Mouse (Mus musculus): ENCODE measurements around the gene C330007P06Rik. TPM values are rescaled to one million over a fixed set of nuclear protein-coding genes. Genes with fewer than 3 reads are reported as not detected.
"Not testable (repeated sequence)": the region's sequence is repeated elsewhere in the genome, so short reads cannot be mapped to it uniquely, and the experiment has no call there.

The C330007P06Rik gene
- polyA plus RNA-seq, 1 experiment from 2014 or later = 30.7 TPM

DNA sequence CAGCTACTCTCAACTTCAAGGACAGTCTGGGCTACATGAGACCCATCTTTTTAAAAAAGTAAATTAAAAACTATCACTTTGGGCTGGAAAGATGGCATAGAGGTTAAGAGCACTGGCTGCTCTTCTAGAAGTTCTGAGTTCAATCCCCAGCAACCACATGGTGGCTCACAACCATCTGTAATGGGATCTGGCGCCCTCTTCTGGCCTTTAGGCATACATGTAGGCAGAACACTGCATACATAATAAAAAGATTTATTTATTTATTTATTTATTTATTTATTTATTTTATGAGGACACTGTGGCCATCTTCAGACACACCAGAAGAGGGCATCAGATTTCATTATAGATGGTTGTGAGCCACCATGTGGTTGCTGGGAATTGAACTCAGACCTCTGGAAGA, 25.0 kb upstream of the C330007P06Rik start:
- ATAC-seq (replicated peaks; ENCODE audit: low FRiP score, low TSS enrichment, low read depth); H3K36me3 ChIP-seq (ENCODE audit: control insufficient read depth, insufficient read depth, low read length); H3K9me3 ChIP-seq (ENCODE audit: control insufficient read depth, low read length); H3K27me3 ChIP-seq (replicated peaks; ENCODE audit: control insufficient read depth, insufficient read depth, low read length); H3K27ac ChIP-seq (ENCODE audit: low read depth); H3K4me2 ChIP-seq (ENCODE audit: low read length); DNase-seq (ENCODE audit: low spot score); H3K4me1 ChIP-seq (replicated peaks; ENCODE audit: control insufficient read depth, insufficient read depth, low read length); H3K4me3 ChIP-seq (ENCODE audit: low read depth, low read length); H3K9ac ChIP-seq (ENCODE audit: low read length): not testable (repeated sequence)
- 40% methylated on average over 1 of the region's 1 CpGs for WGBS

DNA sequence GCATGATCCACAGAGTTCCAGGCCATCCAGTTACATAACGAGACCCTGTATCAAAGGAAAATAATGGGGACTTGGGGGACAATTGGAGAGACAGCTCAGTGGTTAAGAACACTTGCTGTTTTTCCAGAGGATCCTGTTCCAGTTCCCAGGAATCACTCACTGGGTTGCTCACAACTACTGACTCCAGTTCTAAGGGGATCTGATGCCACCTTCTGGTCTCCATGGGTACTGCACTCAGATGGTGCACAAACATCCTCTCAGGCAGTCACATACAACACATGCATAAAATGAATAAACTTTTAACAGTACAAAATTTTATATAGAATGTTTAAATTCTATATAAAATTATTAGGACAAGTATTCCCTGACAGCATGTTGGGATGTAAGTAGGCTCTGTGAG, 10.8 kb upstream of the C330007P06Rik start:
- Histone ChIP-seq H3K9me3 (ENCODE audit: control insufficient read depth, low read length) (no peaks in the 10 kb centered on the region), H3K9ac (ENCODE audit: low read length) (no peak overlapping the region), H3K4me2 (ENCODE audit: low read length) (no peak overlapping the region), H3K4me1 (replicated peaks; ENCODE audit: control insufficient read depth, insufficient read depth, low read length) (no peaks in the 10 kb centered on the region), H3K27me3 (replicated peaks; ENCODE audit: control insufficient read depth, insufficient read depth, low read length) (no peaks in the 10 kb centered on the region), H3K27ac (ENCODE audit: low read depth) (no peak overlapping the region), H3K4me3 (ENCODE audit: low read depth, low read length) (no peak overlapping the region), H3K36me3 (ENCODE audit: control insufficient read depth, insufficient read depth, low read length) (peaks cover 16% of the 10 kb centered on the region)
- ATAC-seq (replicated peaks; ENCODE audit: low FRiP score, low TSS enrichment, low read depth) (no peak), DNase-seq (ENCODE audit: low spot score) (no peak)
- WGBS = 100% methylated on average over 1 of the region's 1 CpGs

DNA sequence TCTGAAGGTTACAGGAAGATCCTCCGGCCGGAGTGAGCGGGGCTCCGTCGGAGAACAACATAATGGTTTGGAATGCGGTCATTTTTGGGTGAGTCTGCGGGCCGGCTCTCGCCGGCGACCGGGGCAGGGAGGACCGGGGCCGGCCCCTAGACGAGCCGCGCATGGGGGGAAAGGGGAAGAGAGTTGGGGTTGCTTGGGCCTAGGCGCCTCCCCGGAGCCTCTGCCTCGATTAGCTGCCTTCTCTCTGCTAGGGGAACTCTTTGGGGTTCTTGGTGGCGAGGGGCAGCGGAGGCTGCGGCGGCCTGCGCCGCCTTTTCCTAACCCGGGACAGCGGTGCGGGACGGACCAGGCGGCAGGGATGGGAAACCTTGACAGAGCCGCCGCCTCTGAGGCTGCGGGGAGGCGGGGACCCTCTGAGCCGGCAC, 805 bp upstream of the C330007P06Rik start:
- Histone ChIP-seq H3K27me3 (replicated peaks; ENCODE audit: control insufficient read depth, insufficient read depth, low read length) (no peaks in the 10 kb centered on the region), H3K4me3 (ENCODE audit: low read depth, low read length) (peak overlapping the region; percentile 56), H3K4me1 (replicated peaks; ENCODE audit: control insufficient read depth, insufficient read depth, low read length) (no peaks in the 10 kb centered on the region; the same call in 1 of the 2 replicates), H3K27ac (ENCODE audit: low read depth) (peak overlapping the region; percentile 43; the same call in 1 of the 2 replicates), H3K9me3 (ENCODE audit: control insufficient read depth, low read length) (no peaks in the 10 kb centered on the region), H3K36me3 (ENCODE audit: control insufficient read depth, insufficient read depth, low read length) (0 out of 2 replicates have a peak, but pooled peaks cover 5% of the 10 kb centered on the region), H3K4me2 (ENCODE audit: low read length) (peak overlapping the region; percentile 55), H3K9ac (ENCODE audit: low read length) (peak overlapping the region; percentile 68)
- 18% methylated on average over 31 of the region's 36 CpGs for WGBS
- ATAC-seq (replicated peaks; ENCODE audit: low FRiP score, low TSS enrichment, low read depth) = no peak
- DNase-seq (ENCODE audit: low spot score) = no peak

DNA sequence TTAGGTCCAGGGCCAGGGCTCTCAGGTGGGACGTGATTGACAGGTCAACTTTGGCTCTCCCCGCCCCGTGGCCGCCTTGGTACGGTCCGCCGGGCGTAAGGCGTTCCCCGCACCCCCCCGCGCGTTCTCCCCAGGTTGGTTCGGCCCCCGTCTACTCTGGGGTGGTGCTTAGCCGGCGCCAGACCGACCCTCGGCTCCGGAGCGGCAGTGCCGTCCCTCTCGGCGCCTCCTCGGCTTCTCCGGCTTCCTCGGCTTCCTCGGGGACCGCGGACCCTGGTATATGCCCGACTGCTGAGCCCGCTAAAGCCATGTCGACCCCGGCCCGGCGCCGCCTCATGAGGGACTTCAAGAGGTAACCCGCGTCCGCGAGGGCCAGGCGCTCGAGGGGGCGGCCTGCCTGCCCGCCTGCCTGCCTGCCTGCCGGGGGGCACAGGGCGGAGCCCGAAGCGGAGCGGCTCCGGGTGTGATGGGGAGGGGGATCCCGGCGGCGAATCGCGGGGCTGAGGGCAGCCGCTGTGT, 326 bp upstream of the C330007P06Rik start:
- peak; percentile 90 for DNase-seq (ENCODE audit: low spot score)
- H3K27ac ChIP-seq (ENCODE audit: low read depth) = peak overlapping the region; percentile 43; the same call in 1 of the 2 replicates
- H3K4me2 ChIP-seq (ENCODE audit: low read length) = peak overlapping the region; percentile 55

DNA sequence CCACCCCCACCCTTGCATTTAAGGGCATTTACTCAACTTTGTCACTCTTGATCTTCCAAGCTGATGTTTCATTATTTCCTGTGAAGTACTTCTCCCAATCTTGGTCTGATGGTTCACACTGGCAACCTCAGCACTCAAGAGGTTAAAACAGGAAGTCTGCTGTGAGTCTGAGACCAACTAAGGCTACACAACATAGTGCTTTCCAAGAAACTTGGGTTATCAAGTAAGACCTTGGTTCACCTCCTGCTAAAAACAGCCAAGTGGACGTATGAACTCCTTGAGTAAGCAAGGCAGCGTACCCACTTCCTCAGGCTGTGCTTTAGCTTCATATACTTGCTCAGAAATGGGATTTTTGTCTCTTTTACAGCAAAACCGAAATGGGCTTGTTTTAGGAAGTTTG, 3.5 kb downstream of the C330007P06Rik start:
- H3K27ac ChIP-seq (ENCODE audit: low read depth) = no peak overlapping the region
- H3K9me3 ChIP-seq (ENCODE audit: control insufficient read depth, low read length) = no peaks in the 10 kb centered on the region
- 77% methylated on average over 3 of the region's 3 CpGs for WGBS
- H3K4me2 ChIP-seq (ENCODE audit: low read length) = no peak overlapping the region
- H3K4me3 ChIP-seq (ENCODE audit: low read depth, low read length) = no peak overlapping the region
- DNase-seq (ENCODE audit: low spot score) (no peak), ATAC-seq (replicated peaks; ENCODE audit: low FRiP score, low TSS enrichment, low read depth) (no peak)
- H3K27me3 ChIP-seq (replicated peaks; ENCODE audit: control insufficient read depth, insufficient read depth, low read length) = no peaks in the 10 kb centered on the region
- no peaks in the 10 kb centered on the region; the same call in 1 of the 2 replicates for H3K4me1 ChIP-seq (replicated peaks; ENCODE audit: control insufficient read depth, insufficient read depth, low read length)
- H3K36me3 ChIP-seq (ENCODE audit: control insufficient read depth, insufficient read depth, low read length) = no peaks in the 10 kb centered on the region
- no peak overlapping the region for H3K9ac ChIP-seq (ENCODE audit: low read length)

More for the DNA sequence above, 326 bp upstream of the C330007P06Rik start:
- H3K27me3 ChIP-seq (replicated peaks; ENCODE audit: control insufficient read depth, insufficient read depth, low read length) = no peaks in the 10 kb centered on the region
- 0 out of 2 replicates have a peak, but pooled peaks cover 1% of the 10 kb centered on the region for H3K36me3 ChIP-seq (ENCODE audit: control insufficient read depth, insufficient read depth, low read length)
- peak overlapping the region; percentile 56 for H3K4me3 ChIP-seq (ENCODE audit: low read depth, low read length)
- peak overlapping the region; percentile 68 for H3K9ac ChIP-seq (ENCODE audit: low read length)
- no peaks in the 10 kb centered on the region; the same call in 1 of the 2 replicates for H3K4me1 ChIP-seq (replicated peaks; ENCODE audit: control insufficient read depth, insufficient read depth, low read length)
- 19% methylated on average over 57 of the region's 57 CpGs for WGBS
- H3K9me3 ChIP-seq (ENCODE audit: control insufficient read depth, low read length) = no peaks in the 10 kb centered on the region
- peak; percentile 96 for ATAC-seq (replicated peaks; ENCODE audit: low FRiP score, low TSS enrichment, low read depth)

DNA sequence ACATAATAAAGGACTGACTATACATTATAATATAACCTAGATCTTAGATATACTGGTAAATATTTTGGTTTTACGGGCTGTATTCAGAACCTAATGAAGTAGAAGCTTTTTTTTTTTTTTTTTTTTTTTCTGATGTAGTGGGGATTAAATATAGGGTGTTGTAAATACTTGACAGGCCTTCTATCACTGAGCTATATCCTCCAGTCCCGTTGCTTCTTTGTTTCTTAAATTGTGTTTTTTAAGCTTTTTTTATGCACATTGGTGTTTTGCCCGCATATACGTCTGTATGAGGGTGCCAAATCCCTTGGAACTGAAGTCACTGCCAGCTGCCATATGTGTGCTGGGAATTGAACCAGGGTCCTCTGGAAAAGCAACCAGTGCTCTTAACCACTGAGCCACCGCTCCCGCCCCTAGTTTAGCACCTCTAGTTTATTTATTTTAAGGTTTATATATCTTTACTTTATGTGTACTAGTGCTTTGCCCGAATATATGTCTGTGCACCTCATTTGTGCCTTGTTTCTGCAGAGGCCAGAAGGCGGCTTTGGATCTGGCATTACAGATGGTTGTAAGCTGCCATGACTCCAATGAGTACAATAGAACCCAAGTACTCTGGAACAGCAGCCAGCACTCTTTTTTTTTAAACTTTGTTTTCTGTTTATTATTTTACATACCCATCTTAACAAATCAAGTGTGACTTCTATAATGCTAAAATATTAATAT, 9.1 kb downstream of the C330007P06Rik start:
- H3K4me1 ChIP-seq (replicated peaks; ENCODE audit: control insufficient read depth, insufficient read depth, low read length) = no peaks in the 10 kb centered on the region
- no peaks in the 10 kb centered on the region for H3K9me3 ChIP-seq (ENCODE audit: control insufficient read depth, low read length)
- ATAC-seq (replicated peaks; ENCODE audit: low FRiP score, low TSS enrichment, low read depth) (no peak), DNase-seq (ENCODE audit: low spot score) (no peak)
- no peaks in the 10 kb centered on the region for H3K27me3 ChIP-seq (replicated peaks; ENCODE audit: control insufficient read depth, insufficient read depth, low read length)
- H3K36me3 ChIP-seq (ENCODE audit: control insufficient read depth, insufficient read depth, low read length) = no peaks in the 10 kb centered on the region
- H3K27ac ChIP-seq (ENCODE audit: low read depth) = no peak overlapping the region
- no peak overlapping the region for H3K9ac ChIP-seq (ENCODE audit: low read length)
- peak overlapping the region; percentile 45 for H3K4me3 ChIP-seq (ENCODE audit: low read depth, low read length)
- H3K4me2 ChIP-seq (ENCODE audit: low read length) = peak overlapping the region; percentile 43
- WGBS = 57% methylated on average over 8 of the region's 8 CpGs

DNA sequence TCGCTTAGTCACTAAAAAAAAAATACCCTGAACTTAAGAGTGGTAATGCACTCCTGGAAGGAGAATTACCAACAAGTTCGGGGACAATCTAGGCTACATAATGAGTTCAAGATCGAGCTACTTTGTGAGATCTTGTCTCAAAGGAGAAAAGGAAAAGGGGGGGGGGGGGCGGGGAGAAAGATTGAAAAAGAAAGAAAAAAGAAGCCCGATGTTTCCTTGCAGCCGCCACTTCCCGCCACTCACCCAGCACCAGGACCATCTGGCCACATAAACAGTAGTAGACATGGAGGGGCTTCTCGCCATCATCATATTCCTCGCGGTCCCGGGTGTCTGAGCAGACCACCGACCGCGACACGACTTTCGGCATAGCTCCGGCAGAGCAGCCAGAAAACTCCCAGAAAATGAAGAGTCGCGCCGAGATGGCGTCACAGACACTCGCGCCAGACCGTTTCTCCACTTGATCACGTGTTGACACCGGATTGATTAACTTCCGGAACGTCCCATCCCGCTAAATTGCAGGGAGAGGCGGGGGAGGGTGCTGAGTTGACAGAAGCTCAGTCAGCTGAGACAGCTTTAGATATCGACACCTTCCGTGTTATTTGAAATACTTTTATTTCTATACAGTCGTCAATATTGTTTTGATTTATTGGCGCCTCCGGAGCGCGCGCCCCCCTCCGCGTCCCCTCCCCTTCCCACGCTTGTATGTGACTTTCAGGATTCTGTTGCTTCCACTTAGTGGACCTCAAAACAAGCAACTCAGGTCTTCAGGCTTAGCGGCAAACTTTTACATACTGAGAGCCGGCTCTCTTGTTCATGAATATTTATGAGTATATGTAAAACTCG, 9.9 kb downstream of the C330007P06Rik start:
- peak overlapping the region; percentile 45 for H3K9ac ChIP-seq (ENCODE audit: low read length)
- ATAC-seq (replicated peaks; ENCODE audit: low FRiP score, low TSS enrichment, low read depth) = peak; percentile 87
- H3K27me3 ChIP-seq (replicated peaks; ENCODE audit: control insufficient read depth, insufficient read depth, low read length) = no peaks in the 10 kb centered on the region
- no peaks in the 10 kb centered on the region for H3K4me1 ChIP-seq (replicated peaks; ENCODE audit: control insufficient read depth, insufficient read depth, low read length)
- H3K4me3 ChIP-seq (ENCODE audit: low read depth, low read length) = peak overlapping the region; percentile 45
- peak; percentile 85 for DNase-seq (ENCODE audit: low spot score)
- no peak overlapping the region; the same call in 1 of the 2 replicates for H3K27ac ChIP-seq (ENCODE audit: low read depth)
- 15% methylated on average over 34 of the region's 44 CpGs for WGBS
- peak overlapping the region; percentile 54 for H3K4me2 ChIP-seq (ENCODE audit: low read length)
- no peaks in the 10 kb centered on the region for H3K9me3 ChIP-seq (ENCODE audit: control insufficient read depth, low read length)
- H3K36me3 ChIP-seq (ENCODE audit: control insufficient read depth, insufficient read depth, low read length) = no peaks in the 10 kb centered on the region

DNA sequence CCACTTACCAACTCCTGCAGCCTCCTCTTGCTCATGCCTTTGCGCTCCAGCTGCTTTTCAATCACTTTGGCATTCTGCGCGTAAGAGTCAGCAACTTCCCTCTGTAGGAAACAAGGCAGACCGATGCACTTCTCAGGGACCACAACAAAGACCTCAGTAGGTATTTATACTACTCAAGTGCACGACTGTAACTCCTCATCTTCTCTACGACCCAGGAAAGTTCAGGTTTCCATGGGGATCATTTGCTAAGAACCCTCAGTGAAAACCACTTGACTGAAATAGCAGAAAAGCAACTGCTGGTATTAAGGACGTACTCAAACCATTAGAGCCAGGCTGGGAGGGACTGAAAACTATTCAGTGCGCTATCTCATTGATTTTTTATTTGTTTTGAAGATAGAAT, 21.3 kb downstream of the C330007P06Rik start:
- H3K27ac ChIP-seq (ENCODE audit: low read depth) = no peak overlapping the region
- H3K27me3 ChIP-seq (replicated peaks; ENCODE audit: control insufficient read depth, insufficient read depth, low read length) = no peaks in the 10 kb centered on the region
- no peak overlapping the region for H3K4me2 ChIP-seq (ENCODE audit: low read length)
- DNase-seq (ENCODE audit: low spot score) (no peak), ATAC-seq (replicated peaks; ENCODE audit: low FRiP score, low TSS enrichment, low read depth) (no peak)
- no peak overlapping the region for H3K9ac ChIP-seq (ENCODE audit: low read length)
- H3K9me3 ChIP-seq (ENCODE audit: control insufficient read depth, low read length) = no peaks in the 10 kb centered on the region
- WGBS = 92% methylated on average over 8 of the region's 8 CpGs
- no peaks in the 10 kb centered on the region for H3K36me3 ChIP-seq (ENCODE audit: control insufficient read depth, insufficient read depth, low read length)
- no peak overlapping the region for H3K4me3 ChIP-seq (ENCODE audit: low read depth, low read length)
- no peaks in the 10 kb centered on the region for H3K4me1 ChIP-seq (replicated peaks; ENCODE audit: control insufficient read depth, insufficient read depth, low read length)

Data from intestine, embryonic 14.5 days (tissue).